Mouse (Mus musculus) forebrain, embryonic 16.5 days (tissue): Measurements from ENCODE around the gene Fbln2. TPM values are rescaled to one million over a fixed set of nuclear protein-coding genes. Genes with fewer than 3 reads are reported as not detected.

Experiments
- ATAC-seq: fragments of 200-750 bp; cut with Nextera tagmentation; 2 replicates; pipeline ENCODE4 v1.8.0; 2017; ENCODE audit warnings: mild to moderate bottlenecking, moderate library complexity
- H3K27ac ChIP-seq: fragments of 300-500 bp; sonication (generic); 2 replicates; pipeline ENCODE4 v1.5.1; 2014; ENCODE audit warnings: low read length, control low read depth
- H3K27me3 ChIP-seq: fragments of 300-500 bp; sonication (generic); replicated peaks from 2 replicates; pipeline ENCODE4 v1.6.1; 2014; ENCODE audit warnings: low read length; ENCODE audit not compliant: control insufficient read depth, insufficient read depth
- H3K36me3 ChIP-seq: fragments of 300-500 bp; sonication (generic); 2 replicates; pipeline ENCODE4 v1.6.1; 2014; ENCODE audit not compliant: control insufficient read depth, insufficient read depth
- H3K4me1 ChIP-seq: fragments of 300-500 bp; sonication (generic); replicated peaks from 2 replicates; pipeline ENCODE4 v1.6.1; 2014; ENCODE audit warnings: low read length; ENCODE audit not compliant: control insufficient read depth, insufficient read depth
- H3K4me2 ChIP-seq: fragments of 300-500 bp; sonication (generic); 2 replicates; pipeline ENCODE4 v1.6.1; 2014; ENCODE audit warnings: mild to moderate bottlenecking, low read length, control low read depth
- H3K4me3 ChIP-seq: fragments of 300-500 bp; sonication (generic); replicated peaks from 2 replicates; pipeline ENCODE4 v1.5.1; 2014; ENCODE audit warnings: mild to moderate bottlenecking, low read length, control low read depth
- H3K9ac ChIP-seq: fragments of 300-500 bp; sonication (generic); replicated peaks from 2 replicates; pipeline ENCODE4 v1.6.1; 2014; ENCODE audit warnings: low read depth, low read length, control low read depth
- H3K9me3 ChIP-seq: fragments of 300-500 bp; sonication (generic); 2 replicates; pipeline ENCODE4 v1.6.1; 2016; ENCODE audit warnings: low read length; ENCODE audit not compliant: control insufficient read depth
- WGBS: fragments of 180-500 bp; shearing (Covaris S2); extraction: QIAGEN DNeasy Blood & Tissue Kit; methylation state at CpG from one replicate; pipeline ENCODE4 v1.1.7; 2014; 5-methylcytosine and 5-hydroxymethylcytosine counted together
- polyA plus RNA-seq: library from polyadenylated mRNA; unstranded; fragments of >200 nt; fragmentation: Nextera tagmentation; extraction: Ambion mirVana; gene quantifications from 2 replicates; pipeline ENCODE4 v1.2.1, GENCODE M21; 2015

Fbln2 gene
- polyA plus RNA-seq, 1 experiment from 2014 or later = 17.6 TPM

GRCm38 (mm10) chr6:91202571-91202970, 9.7 kb upstream of the Fbln2 start:
- Histone ChIP-seq H3K4me2 (no peak overlapping the region), H3K9ac (no peak overlapping the region), H3K27me3 (no peaks in the 10 kb centered on the region), H3K9me3 (no peaks in the 10 kb centered on the region), H3K36me3 (no peaks in the 10 kb centered on the region), H3K4me1 (peaks cover 16% of the 10 kb centered on the region), H3K4me3 (no peak overlapping the region), H3K27ac (no peak overlapping the region)
- 89% methylated on average over 4 of the region's 4 CpGs for WGBS
- no peak for ATAC-seq

GRCm38 (mm10) chr6:91205346-91205745, 6.9 kb upstream of the Fbln2 start:
- no peaks in the 10 kb centered on the region for H3K9me3 ChIP-seq
- H3K4me1 ChIP-seq = peaks cover 11% of the 10 kb centered on the region
- H3K9ac ChIP-seq = no peak overlapping the region
- ATAC-seq = no peak
- no peak overlapping the region for H3K4me3 ChIP-seq
- H3K27me3 ChIP-seq = no peaks in the 10 kb centered on the region
- no peak overlapping the region for H3K27ac ChIP-seq
- H3K36me3 ChIP-seq = no peaks in the 10 kb centered on the region
- no peak overlapping the region for H3K4me2 ChIP-seq
- 72% methylated on average over 3 of the region's 3 CpGs for WGBS

GRCm38 (mm10) chr6:91205791-91206190, 6.5 kb upstream of the Fbln2 start:
- 80% methylated on average over 5 of the region's 5 CpGs for WGBS
- Histone ChIP-seq H3K9ac (no peak overlapping the region), H3K9me3 (no peaks in the 10 kb centered on the region), H3K36me3 (no peaks in the 10 kb centered on the region), H3K27ac (no peak overlapping the region), H3K4me3 (no peak overlapping the region), H3K27me3 (no peaks in the 10 kb centered on the region), H3K4me2 (no peak overlapping the region), H3K4me1 (peaks cover 7% of the 10 kb centered on the region)
- no peak for ATAC-seq

- 0 out of 2 replicates have a peak, but pooled peaks cover 2% of the 10 kb centered on the region for H3K4me1 ChIP-seq
- no peak overlapping the region for H3K4me2 ChIP-seq
- no peak overlapping the region for H3K27ac ChIP-seq
- H3K4me3 ChIP-seq = no peak overlapping the region
- no peaks in the 10 kb centered on the region for H3K36me3 ChIP-seq
- no peaks in the 10 kb centered on the region for H3K27me3 ChIP-seq
- ATAC-seq = no peak
- no peaks in the 10 kb centered on the region for H3K9me3 ChIP-seq
- no peak overlapping the region for H3K9ac ChIP-seq
- 64% methylated on average over 3 of the region's 3 CpGs for WGBS
Measured at GRCm38 (mm10) chr6:91207491-91207890, 4.8 kb upstream of the Fbln2 start.

- Histone ChIP-seq H3K4me3 (no peak overlapping the region), H3K4me2 (no peak overlapping the region), H3K4me1 (peaks cover 11% of the 10 kb centered on the region), H3K9ac (no peak overlapping the region), H3K9me3 (no peaks in the 10 kb centered on the region), H3K36me3 (no peaks in the 10 kb centered on the region), H3K27ac (no peak overlapping the region), H3K27me3 (no peaks in the 10 kb centered on the region)
- WGBS = 9% methylated on average over 2 of the region's 2 CpGs
- no peak for ATAC-seq
Measured at GRCm38 (mm10) chr6:91209780-91210179, 2.5 kb upstream of the Fbln2 start.

GRCm38 (mm10) chr6:91210852-91211251, 1.4 kb upstream of the Fbln2 start:
- H3K4me3 ChIP-seq = no peak overlapping the region
- H3K9ac ChIP-seq = no peak overlapping the region
- WGBS = 81% methylated on average over 3 of the region's 3 CpGs
- H3K27me3 ChIP-seq = no peaks in the 10 kb centered on the region
- peaks cover 11% of the 10 kb centered on the region for H3K4me1 ChIP-seq
- H3K4me2 ChIP-seq = no peak overlapping the region
- no peak overlapping the region for H3K27ac ChIP-seq
- H3K9me3 ChIP-seq = no peaks in the 10 kb centered on the region
- H3K36me3 ChIP-seq = no peaks in the 10 kb centered on the region
- no peak for ATAC-seq

GRCm38 (mm10) chr6:91212571-91212970, 316 bp downstream of the Fbln2 start:
- ATAC-seq = peak; percentile 87
- under 1% methylated on average over 29 of the region's 29 CpGs for WGBS
- peak overlapping the region; percentile 40 for H3K4me3 ChIP-seq
- no peak overlapping the region for H3K27ac ChIP-seq
- no peaks in the 10 kb centered on the region for H3K36me3 ChIP-seq
- H3K9me3 ChIP-seq = no peaks in the 10 kb centered on the region
- H3K9ac ChIP-seq = peak overlapping the region; percentile 45
- H3K4me1 ChIP-seq = peaks cover 11% of the 10 kb centered on the region
- peak overlapping the region; percentile 60 for H3K4me2 ChIP-seq
- no peaks in the 10 kb centered on the region for H3K27me3 ChIP-seq

- no peak overlapping the region for H3K27ac ChIP-seq
- H3K4me3 ChIP-seq = peak overlapping the region; percentile 40
- H3K4me2 ChIP-seq = peak overlapping the region; percentile 60
- H3K9ac ChIP-seq = no peak overlapping the region
- no peaks in the 10 kb centered on the region for H3K36me3 ChIP-seq
- no peak; the same call in 1 of the 2 replicates for ATAC-seq
- H3K4me1 ChIP-seq = peaks cover 17% of the 10 kb centered on the region
- no peaks in the 10 kb centered on the region for H3K9me3 ChIP-seq
- 53% methylated on average over 21 of the region's 21 CpGs for WGBS
- H3K27me3 ChIP-seq = no peaks in the 10 kb centered on the region
Measured at GRCm38 (mm10) chr6:91213287-91214218, 1.3 kb downstream of the Fbln2 start.

- H3K4me3 ChIP-seq = no peak overlapping the region
- H3K27me3 ChIP-seq = no peaks in the 10 kb centered on the region
- no peak for ATAC-seq
- H3K4me2 ChIP-seq = no peak overlapping the region
- no peak overlapping the region for H3K9ac ChIP-seq
- H3K9me3 ChIP-seq = no peaks in the 10 kb centered on the region
- no peaks in the 10 kb centered on the region for H3K36me3 ChIP-seq
- H3K27ac ChIP-seq = no peak overlapping the region
- 63% methylated on average over 1 of the region's 1 CpGs for WGBS
- peaks cover 27% of the 10 kb centered on the region for H3K4me1 ChIP-seq
Measured at GRCm38 (mm10) chr6:91215454-91215853, 3.2 kb downstream of the Fbln2 start.
